Mouse (Mus musculus) heart, postnatal 25 days (tissue): Measurements from ENCODE around the gene Ccng2. TPM values are rescaled to one million over a fixed set of nuclear protein-coding genes. Genes with fewer than 3 reads are reported as not detected.

ENCODE experiments used
- DNase-seq: peaks from one replicate; pipeline ENCODE4 v3.0.0; 2022; ENCODE audit warnings: low spot score
- intact Hi-C: fragments of 180-260 bp; cut with DNase I; formaldehyde crosslinking; loops from one replicate; pipeline ENCODE4 v1.15.1; 2025
- total RNA-seq, 2 experiments: library from RNA; stranded (reverse); gene quantifications; 2 replicates each; pipeline ENCODE4 v1.2.3; 2021

Ccng2 gene
- total RNA-seq, 2 experiments from 2014 or later = 14.6 to 17.7 TPM

DNA sequence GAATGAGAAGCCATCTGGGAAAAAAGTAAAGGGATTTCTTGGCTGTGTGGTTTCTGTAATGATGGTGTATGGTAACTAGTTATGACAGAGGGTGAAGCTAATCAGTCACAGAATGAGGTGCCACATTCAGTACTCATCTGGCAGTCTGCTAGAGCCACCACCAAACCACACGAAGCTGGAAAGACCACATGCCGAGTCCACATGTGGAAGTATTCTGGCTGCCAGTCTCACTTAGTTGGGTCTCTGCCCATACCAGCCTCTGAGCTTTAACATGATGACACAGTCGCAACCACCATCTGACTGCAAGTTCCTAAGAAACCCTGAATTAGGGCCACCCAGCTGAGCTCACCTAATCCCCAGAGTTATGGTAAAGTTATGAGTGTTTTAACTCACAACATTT, 6.1 kb upstream of the Ccng2 start:
- intact Hi-C loops = no loop called here
- no peak for DNase-seq

DNA sequence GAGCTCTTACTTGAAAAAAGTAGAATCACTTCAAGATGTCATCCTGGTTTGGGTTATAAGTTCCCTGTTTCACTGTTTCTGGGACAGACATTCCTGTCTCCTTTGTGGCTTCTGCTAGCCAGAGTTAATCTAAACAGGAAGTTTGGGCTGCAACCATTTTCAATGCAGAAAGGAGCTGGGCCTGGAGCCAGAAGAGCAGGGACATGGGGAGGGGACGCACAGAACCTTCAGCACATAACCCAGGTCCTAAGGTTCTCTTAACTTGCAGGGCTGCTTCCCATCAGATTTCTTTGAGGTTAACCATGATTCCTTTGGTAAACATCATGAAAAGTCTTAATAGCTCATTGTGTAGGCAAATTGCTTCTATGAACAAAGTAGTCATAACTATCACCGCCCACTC, 4.3 kb upstream of the Ccng2 start:
- DNase-seq = no peak
- intact Hi-C loops = no loop called here

DNA sequence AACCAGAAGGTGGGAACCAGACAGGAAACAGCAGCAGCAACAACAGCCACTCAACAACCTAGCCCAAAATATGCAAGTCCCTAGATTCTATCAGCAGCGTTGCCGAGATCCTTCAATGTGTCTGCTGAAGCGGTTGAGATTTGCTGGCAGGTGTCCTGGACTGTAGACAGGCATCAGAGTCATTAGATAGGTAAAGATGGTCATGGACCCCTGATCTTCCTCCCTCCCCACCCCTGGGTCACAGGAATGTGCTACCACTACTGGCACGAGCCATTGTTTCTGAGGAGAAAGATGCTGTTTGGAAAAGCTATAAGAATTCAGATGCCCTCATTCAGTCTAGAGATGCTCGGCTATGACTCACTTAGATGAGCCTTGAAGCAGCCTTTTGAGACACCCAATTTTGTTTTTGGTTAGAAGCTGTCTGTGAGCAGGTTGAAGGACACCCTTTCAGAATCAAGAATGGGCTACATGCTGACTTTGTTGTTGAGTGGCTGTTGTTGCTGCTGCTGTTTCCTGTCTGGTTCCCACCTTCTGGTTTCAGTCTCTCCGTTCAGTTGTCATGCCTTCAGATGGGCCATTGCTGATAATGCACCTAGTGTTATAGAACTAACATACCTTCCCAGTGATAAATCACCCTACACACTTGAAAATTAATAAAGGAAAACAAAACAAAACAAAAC, 3.5 kb upstream of the Ccng2 start:
- intact Hi-C loops = loop anchor here (2.0 kb wide), 1 partner anchor 57 kb away; the partner anchor contains the start of genes 2010109A12Rik and Ccni
- DNase-seq = no peak

DNA sequence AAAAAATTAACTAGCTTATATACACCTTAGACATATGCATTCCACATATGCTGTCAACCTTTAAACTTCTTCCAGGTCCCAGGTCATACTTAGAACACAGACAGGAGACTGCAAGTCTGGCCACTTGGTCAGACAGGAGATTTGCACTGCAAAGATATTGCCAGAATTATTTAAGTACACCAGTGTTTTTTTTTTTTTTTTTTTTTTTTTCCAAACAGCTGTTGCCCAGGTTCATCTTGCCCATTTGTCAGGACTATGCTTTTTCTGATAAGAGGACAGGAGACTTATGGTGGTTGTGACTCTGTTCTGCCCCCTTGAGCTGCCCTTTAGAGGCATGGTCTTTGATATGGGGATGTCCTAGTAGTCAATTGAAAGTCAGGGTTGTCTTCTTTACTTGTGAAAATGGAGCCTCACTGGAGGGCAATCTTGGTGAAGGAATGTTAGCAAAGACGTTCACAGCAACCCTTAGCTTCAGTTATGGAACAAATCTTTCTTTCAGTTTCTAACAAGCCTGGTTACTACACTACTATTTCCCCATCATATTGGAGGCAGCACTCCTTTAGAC, 2.8 kb upstream of the Ccng2 start:
- DNase-seq = no peak
- intact Hi-C loops = loop anchor here (2.0 kb wide), 1 partner anchor 57 kb away; the partner anchor contains the start of genes 2010109A12Rik and Ccni

DNA sequence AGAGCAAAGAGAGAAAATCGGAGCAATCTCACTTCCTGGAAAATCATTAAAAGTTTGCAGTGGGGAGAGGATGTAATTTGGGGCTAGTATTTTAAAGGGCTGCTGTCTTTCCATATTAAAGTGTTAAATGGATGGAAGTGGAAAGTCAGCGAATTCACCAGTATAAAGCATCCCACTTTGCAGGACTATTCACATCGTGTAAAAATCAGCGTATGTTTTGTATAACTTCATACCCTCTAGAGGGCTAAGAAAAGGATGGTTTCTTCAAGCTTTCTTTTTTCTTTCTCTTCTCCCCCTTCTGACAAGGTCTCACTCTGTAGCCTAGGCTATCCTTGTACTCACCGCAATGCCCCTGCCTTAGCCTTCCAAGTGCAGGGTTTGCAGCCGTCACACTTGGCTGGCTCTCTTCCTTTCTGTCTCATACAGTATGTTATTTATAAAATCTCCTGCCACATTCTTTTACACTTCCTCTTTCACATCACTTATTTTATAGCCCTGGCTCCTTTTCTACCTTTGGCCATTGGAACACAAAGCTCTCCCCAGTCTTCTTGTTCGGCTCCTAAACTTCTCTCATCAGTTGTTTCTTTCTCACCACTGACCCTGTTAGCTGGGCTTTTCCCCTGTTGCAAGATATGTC, 1.8 kb upstream of the Ccng2 start:
- intact Hi-C loops = loop anchor here (2.0 to 5.0 kb wide), 2 partner anchors 58 to 173 kb away; partner anchors contain the start of genes 2010109A12Rik, Ccni and Sept11
- no peak for DNase-seq

DNA sequence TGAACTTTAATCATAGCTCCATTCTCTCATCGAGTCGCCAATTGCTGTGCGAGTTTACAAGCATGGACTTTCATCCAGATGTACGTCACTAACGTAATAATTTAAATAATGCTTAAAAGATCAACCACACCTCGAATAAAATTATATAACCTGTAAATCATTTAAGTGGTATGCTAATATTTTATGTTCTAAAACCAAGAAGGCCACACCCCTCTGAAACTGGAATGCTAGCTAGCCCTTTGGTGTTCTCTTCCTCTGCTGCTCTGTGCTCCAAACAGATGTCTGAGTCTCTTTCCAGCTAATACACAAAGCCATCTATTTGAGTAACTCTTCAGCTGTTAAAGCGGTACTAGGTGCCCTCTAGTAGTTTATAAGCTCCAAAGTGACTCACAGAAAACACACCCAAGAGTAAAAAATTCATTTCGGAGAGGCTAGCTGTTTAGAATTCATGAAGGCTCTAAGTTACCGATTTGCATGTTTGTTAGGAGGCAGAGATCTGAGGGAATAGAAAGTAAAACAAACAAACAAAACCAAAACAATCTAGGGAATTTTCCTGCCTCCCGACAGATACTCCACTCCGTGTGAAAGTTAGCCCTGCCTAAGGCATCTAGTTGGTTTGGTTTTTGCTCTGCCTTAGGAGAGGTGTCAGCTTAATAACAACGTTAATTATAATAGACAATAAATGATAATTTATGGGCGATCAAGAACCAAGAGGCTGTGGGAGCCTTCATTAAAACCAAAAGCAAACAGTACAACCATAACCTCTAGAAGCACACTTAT, 1.1 kb upstream of the Ccng2 start:
- DNase-seq = no peak
- intact Hi-C loops = loop anchor here (2.0 to 5.0 kb wide), 2 partner anchors 59 to 174 kb away; partner anchors contain the start of genes 2010109A12Rik, Ccni and Sept11

DNA sequence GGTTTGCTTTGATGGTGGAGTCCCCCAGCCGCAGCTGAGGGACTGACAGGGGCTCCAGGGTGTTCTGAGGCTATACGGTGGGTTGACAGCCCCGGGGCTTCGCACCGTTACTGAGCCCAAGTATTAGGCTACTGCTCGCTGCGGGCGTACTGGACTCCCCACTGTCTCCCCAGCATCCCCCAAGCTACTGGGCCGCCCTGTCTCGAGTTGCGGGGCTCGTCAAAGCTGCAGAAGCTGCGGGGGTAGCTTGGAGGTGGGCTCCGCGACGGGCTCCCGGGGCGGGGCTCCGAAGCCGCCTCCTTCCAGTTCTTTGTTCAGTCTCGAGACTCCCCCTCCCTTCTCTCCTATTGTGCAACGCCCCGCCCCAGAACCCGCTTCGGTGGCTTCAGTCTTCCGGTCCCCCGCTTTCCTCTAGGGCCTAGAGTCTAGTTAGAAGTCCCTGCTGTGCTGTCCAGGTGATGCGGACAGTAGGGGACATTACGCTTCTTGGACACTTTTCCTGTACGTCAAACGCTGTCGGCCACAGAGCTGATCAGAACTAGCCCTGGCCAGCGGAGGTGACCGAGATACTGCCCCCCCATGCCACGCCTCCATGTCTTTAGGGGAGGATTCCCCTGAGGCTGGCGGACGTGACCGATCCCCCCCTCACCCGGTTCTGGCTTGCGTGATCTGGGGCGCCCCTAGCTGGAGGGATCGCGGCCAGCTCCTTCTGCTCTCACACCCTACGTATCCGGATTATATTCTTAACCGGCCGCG, 972 bp downstream of the Ccng2 start:
- peak; percentile 71 for DNase-seq
- intact Hi-C loops = loop anchor here (5.0 kb wide), 1 partner anchor 176 kb away; the partner anchor contains the start of gene Sept11

DNA sequence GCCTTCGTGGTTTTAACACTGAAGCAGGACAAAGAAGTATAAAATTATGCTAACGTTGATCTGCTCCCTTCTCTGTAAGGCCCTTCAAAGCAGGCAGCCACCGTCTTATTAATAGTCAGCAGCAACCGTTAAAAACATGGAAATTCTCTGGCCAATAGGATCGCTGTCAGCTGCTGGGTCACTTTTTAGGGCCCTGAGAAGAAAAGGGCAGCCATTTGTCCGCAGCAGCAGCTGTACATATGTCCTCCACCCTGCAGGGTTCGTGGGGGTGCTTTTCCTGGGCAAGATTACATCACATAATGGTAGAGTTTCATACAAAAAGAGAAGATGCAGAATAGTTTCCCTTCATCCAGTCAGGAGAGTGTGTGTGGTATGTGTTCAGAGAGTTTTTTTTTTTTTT, 3.0 kb downstream of the Ccng2 start:
- no peak for DNase-seq
- intact Hi-C loops = no loop called here

DNA sequence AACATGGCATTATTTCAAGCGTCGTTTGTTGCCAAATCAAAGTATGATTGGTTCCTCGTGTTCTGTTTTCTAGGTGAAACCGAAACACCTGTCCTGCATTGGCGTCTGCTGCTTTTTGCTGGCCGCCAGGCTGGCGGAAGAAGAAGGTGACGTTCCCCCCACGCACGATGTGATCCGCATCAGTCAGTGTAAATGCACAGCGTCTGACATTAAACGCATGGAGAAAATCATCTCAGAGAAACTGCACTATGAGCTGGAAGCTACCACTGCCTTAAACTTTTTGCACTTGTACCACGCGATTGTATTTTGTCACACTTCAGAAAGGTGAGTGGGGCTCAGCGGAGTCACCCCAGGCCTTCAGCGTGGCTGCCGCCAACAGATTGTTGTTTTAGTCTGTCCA, 3.7 kb downstream of the Ccng2 start:
- DNase-seq = no peak
- intact Hi-C loops = no loop called here

DNA sequence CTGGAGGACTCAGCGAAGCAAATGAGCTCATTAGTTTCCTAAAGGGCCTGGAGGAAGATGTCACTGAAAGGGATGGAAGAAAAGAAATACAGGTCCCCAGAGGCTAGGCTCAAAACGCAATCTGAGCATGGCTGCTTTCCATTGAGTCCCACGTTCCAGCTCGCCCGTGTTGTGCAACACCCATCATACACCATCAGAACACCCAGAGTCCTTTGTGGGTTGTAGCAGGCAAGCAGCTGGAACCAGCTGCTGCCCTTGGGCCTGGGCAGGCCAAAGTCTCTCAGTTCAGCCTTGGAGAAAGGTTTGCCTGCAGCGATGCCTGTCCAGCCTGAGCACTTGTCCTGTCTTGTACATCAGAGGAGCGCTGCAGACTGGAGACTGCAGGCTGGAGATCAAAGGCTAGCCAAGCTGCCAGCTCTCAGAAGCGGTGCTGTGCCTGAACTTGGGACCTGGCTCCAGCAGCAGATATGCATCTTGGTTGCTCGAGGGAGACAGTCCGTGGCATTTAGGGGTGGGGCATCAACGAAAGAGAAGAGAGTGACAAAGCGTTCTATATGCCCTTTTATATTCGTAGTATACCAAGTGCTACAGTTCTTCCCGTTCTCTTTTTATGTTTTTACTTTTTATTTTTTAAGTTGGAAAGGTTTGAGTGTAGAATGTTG, 15.5 kb downstream of the Ccng2 start:
- DNase-seq = peak; percentile 77
- intact Hi-C loops = no loop called here

DNA sequence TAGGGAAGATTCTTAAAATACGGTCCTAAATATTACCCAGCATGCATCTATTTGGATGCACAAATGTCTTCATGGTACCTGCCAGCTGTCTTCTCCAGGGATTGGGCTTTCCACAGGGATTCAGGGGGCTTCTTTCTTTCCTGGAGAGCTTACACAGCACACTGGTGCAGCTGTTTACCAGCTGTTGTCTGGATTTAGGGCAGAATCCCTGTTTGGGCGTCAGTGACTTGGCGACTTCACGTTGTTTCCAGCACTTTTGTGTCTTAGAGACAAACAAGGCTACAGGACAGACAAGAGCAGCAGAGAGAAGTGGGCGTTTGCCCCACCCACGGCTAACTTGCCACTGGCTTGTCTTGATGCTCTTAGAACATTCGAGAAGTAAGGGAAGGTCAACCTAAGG, 16.1 kb downstream of the Ccng2 start:
- intact Hi-C loops = no loop called here
- DNase-seq = peak; percentile 38

DNA sequence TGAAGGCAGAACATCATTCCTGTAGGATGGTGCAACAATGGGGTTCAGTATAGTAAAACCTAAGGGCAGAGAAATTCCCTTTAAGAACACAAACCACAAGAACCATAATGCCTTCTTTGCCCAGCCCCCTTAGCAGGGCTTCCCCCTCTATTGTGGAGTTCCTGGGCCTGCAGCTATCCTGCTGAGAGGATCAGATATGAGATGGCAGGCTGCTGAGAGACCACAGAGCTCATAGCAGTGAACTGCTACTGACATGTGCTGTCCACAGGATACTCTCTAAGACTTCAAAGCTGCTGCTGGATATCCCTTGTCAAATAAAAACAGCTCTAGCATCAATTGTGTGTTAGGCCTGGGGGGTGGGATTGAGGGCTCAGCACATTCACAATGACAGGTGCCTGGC, 21.5 kb downstream of the Ccng2 start:
- no peak for DNase-seq
- intact Hi-C loops = no loop called here

DNA sequence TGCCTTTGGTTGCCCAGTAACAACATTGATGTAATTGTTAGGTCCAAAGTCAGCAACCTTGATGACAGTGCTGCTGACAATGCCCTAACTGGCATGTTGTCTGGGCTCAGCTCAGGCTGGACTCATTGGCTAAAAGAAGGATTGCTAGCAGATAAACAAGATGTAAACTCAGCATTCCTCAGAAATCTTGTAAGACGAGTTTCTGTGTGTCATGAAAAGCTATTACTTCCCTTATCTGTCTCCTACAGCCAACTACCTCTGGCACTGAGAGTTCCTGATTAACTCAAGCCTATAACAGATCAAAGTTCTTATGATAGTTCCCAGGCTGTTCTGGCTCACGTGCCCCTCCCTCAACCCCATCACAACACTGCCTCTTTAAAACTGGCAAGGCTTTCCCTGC, 23.2 kb downstream of the Ccng2 start:
- no peak for DNase-seq
- intact Hi-C loops = no loop called here

DNA sequence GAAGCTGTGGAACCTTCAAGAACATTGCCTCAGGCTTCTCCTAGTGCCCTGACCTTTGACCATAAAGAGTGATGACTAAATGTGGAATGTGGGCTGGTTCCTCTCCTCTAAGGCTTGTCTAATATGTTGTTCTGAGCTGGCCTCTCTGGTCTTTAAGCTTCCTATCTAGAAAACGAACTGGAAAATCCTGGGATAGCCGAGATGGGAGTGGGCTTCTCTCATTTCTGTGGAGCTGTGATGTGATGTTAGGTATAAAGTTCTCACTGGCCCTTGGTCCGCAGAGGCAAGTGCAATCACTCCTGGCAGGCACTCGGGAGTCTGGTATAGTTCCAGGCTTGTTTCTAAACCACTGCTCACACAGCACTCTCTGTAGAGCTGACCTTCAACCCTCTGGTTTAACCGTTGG, 29.3 kb downstream of the Ccng2 start:
- intact Hi-C loops = no loop called here
- no peak for DNase-seq

DNA sequence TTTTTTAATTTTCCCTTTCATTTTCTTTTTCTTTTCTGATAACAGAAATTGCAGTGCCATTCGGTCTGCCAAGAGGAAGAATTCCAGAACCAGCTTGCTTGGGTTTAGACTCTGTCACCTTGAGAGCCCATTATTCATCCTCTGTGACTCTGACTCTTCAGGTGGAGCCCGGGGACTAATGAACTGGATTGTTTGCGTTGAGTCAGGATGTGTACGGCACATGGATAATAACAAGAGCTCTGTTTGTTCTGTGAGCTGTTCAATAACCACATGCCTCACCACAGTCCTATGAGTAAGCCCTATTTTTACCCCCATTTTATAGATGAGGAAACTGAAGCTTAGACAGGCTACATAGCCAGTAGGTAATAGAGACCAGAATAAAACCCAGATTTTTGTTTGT, 29.7 kb downstream of the Ccng2 start:
- no peak for DNase-seq
- intact Hi-C loops = no loop called here

DNA sequence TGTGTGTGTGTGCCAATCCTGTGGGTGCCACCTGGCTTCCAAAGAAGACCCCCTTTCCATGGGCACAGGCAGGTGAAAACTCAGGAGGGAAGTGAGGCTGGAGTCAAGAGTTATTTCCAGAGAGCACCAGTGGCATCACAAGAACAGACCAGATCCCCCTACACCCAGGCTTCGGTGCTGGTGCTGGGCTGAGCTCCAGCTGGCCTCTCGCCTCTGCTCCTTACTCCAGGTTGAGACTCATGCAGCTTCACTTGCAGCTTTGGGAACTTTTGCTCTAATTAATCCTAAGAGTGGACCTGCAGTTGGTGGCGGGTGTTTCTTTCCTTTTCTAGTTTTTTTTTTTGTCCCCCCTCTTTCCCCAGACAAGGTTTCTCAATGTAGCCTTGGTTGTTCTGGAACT, 30.3 kb downstream of the Ccng2 start:
- intact Hi-C loops = no loop called here

DNA sequence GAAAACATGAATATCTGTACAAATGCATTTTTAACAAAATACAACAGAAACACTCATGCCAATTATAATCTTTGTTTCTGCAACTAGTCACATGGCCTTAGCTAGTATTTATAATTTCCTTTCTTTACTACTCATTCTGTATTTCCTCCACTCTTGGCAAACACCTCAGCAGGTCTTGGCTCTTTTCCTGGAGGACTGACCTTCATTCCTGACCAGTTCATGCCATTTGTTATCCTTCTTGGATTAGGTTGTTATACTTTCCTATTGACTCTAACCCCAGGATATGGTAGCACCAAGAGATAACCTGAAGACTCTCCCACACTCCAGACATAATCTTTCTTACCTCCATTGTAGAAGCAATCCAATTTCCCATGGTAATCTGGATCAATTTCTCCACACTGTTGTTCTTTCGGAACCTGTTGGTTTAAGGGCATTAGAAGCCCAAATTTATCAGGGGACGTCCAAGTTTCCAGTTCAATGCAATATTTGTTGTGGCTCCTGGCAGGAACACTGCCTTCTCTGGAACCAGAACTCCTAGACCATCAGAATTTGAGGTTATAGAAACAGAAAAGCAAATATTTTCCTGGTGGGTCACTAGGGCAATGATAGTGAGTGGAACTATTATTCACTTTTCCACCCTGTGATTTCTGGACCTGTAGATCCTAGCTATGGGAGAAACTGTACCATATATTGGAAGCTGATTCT, 38.2 kb downstream of the Ccng2 start:
- intact Hi-C loops = no loop called here
- no peak for DNase-seq

More for the DNA sequence above, 30.3 kb downstream of the Ccng2 start:
- DNase-seq = no peak

DNA sequence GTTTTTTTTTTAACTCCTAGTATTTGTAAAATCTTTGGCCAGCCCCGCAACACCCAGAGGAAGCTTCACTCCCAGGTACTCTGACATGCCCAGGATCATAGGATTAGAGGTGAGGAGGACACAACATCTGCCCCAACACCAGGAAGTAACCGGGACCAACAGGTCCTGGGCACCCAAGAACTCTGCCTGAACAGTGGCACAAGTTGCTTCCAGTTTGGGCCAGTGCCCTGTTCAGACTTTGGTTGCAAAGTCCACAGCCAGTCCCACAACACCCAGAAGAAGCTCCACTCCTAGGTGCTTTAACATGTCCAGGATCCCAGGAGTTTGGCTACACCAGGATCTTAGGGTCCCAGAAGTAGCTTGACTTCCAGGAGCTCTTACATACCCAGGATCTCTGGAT, 41.9 kb downstream of the Ccng2 start:
- intact Hi-C loops = no loop called here
- no peak for DNase-seq
